Comparison of ENCODE assay signal across 12 mouse cellular contexts in the genomic region with DNA sequence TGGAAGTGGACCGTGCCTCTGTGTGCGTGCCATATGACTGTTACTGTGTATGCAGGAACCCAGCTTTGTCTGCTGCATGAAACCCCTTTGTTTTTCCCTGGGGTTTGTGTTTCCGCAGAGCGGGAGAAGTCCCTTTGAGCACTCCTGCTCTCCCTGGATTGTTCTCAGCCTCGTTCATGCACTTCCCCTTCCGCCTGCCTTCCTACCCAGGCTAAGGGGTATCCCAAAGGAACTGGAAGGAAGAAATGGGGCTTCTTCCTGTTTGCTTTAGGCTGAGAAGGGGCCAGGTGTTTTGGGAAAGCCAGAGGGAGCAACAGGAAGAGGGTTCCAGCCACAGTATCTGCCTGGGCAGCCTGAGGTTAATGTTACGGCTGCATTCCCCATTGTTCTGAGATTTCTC. TPM values are rescaled to one million over a fixed set of nuclear protein-coding genes. Genes with fewer than 3 reads are reported as not detected.
A peak's percentile ranks its signal among the peaks of the same experiment; 100 is the strongest.
DNase-seq lines count a peak whose midpoint lies in the region; ATAC-seq and TF ChIP-seq lines count a peak whose summit lies in the region.
"Had no signal": no experiment of that assay in that cellular context is flagged by ENCODE, and none has a peak within 500 bp of the region (broad histone marks: within the 10 kb centered on the region; RNA-seq: fewer than 3 reads in every experiment).

No protein-coding gene starts in this region.

- H3K27ac ChIP-seq in left cerebral cortex, adult 2 months, result no peak overlapping the region
- no peak overlapping the region for H3K27ac ChIP-seq in forebrain, embryonic 11.5 days (ENCODE audit: low read depth, low read length)
- H3K27ac ChIP-seq in hindbrain, embryonic 15.5 days (replicated peaks), result 0 out of 2 replicates have a peak overlapping the region, but pooled peaks have one; percentile 42
- no peak overlapping the region for H3K27ac ChIP-seq in midbrain, postnatal 0 days (ENCODE audit: low read depth, low read length)

- H3K4me2 ChIP-seq in forebrain, embryonic 11.5 days (ENCODE audit: low read depth, low read length, severe bottlenecking), result 0 out of 2 replicates have a peak overlapping the region, but pooled peaks have one; percentile 8
- H3K4me2 ChIP-seq in hindbrain, embryonic 15.5 days, result peak overlapping the region; percentile 99
- H3K4me2 ChIP-seq in midbrain, postnatal 0 days (ENCODE audit: low read depth, low read length, poor library complexity, severe bottlenecking), result peak overlapping the region; percentile 26

- no peak overlapping the region for H3K9ac ChIP-seq in forebrain, embryonic 11.5 days (ENCODE audit: low read length)
- 0 out of 2 replicates have a peak overlapping the region, but pooled peaks have one; percentile 11 for H3K9ac ChIP-seq in hindbrain, embryonic 15.5 days
- no peak overlapping the region; the same call in 1 of the 2 replicates for H3K9ac ChIP-seq in midbrain, postnatal 0 days (replicated peaks; ENCODE audit: low read length, poor library complexity, severe bottlenecking)

- no peaks in the 10 kb centered on the region for H3K9me3 ChIP-seq in forebrain, embryonic 11.5 days (ENCODE audit: control insufficient read depth, low read length)
- no peaks in the 10 kb centered on the region for H3K9me3 ChIP-seq in hindbrain, embryonic 15.5 days
- no peaks in the 10 kb centered on the region for H3K9me3 ChIP-seq in midbrain, postnatal 0 days (ENCODE audit: low read length)

- no peak for TF ChIP-seq CTCF in left cerebral cortex, adult 2 months (IDR thresholded peaks at IDR 0.05)
- no peak for TF ChIP-seq CTCF in midbrain, postnatal 0 days (IDR thresholded peaks at IDR 0.05)

- H3K4me3 ChIP-seq in left cerebral cortex, adult 2 months, result 0 out of 2 replicates have a peak overlapping the region, but pooled peaks have one; percentile 4
- no peak overlapping the region for H3K4me3 ChIP-seq in forebrain, embryonic 11.5 days (ENCODE audit: low read depth, low read length)
- 0 out of 2 replicates have a peak overlapping the region, but pooled peaks have one; percentile 3 for H3K4me3 ChIP-seq in hindbrain, embryonic 15.5 days
- H3K4me3 ChIP-seq in midbrain, postnatal 0 days (ENCODE audit: low read depth, low read length), result no peak overlapping the region
- H3K4me3 ChIP-seq: erythroblast, embryonic 14.5 days had no signal

- peaks cover 31% of the 10 kb centered on the region for H3K4me1 ChIP-seq in forebrain, embryonic 11.5 days (replicated peaks; ENCODE audit: control insufficient read depth, insufficient read depth, low read length)
- H3K4me1 ChIP-seq in hindbrain, embryonic 15.5 days (replicated peaks), result peaks cover 46% of the 10 kb centered on the region
- peaks cover 22% of the 10 kb centered on the region; the same call in 1 of the 2 replicates for H3K4me1 ChIP-seq in midbrain, postnatal 0 days (ENCODE audit: insufficient read depth, low read length)

- no peaks in the 10 kb centered on the region; the same call in 1 of the 2 replicates for H3K36me3 ChIP-seq in forebrain, embryonic 11.5 days (ENCODE audit: control insufficient read depth, insufficient read depth, low read length)
- H3K36me3 ChIP-seq in hindbrain, embryonic 15.5 days, result no peaks in the 10 kb centered on the region
- no peaks in the 10 kb centered on the region for H3K36me3 ChIP-seq in midbrain, postnatal 0 days (ENCODE audit: insufficient read depth, low read length)

- ATAC-seq in forebrain, embryonic 11.5 days (replicated peaks; ENCODE audit: low FRiP score), result no peak
- ATAC-seq in hindbrain, embryonic 15.5 days (ENCODE audit: low FRiP score, low read depth), result no peak
- no peak for ATAC-seq in midbrain, postnatal 0 days (ENCODE audit: low FRiP score)

- no peaks in the 10 kb centered on the region for H3K27me3 ChIP-seq in forebrain, embryonic 11.5 days (ENCODE audit: control insufficient read depth, insufficient read depth, low read length)
- no peaks in the 10 kb centered on the region for H3K27me3 ChIP-seq in hindbrain, embryonic 15.5 days
- H3K27me3 ChIP-seq in midbrain, postnatal 0 days (ENCODE audit: insufficient read depth, low read length), result no peaks in the 10 kb centered on the region

- intact Hi-C loops in left cerebral cortex, adult 2 months (cut with DNase I), result no loop called here
- intact Hi-C loops in left cerebral cortex, postnatal 25 days (cut with DNase I), result no loop called here

- DNase-seq in left cerebral cortex, adult 2 months (ENCODE audit: extremely low spot score in 1 of 2, low spot score in 2 of 2), result no peak
- DNase-seq in left cerebral cortex, postnatal 25 days (ENCODE audit: low spot score in 2 of 2), result no peak
- DNase-seq in forebrain, embryonic 11.5 days (ENCODE audit: low spot score), result no peak
- DNase-seq in midbrain, postnatal 0 days (ENCODE audit: low spot score), result no peak
- DNase-seq in spleen, adult 12 weeks (ENCODE audit: low spot score), result no peak
- no peak for DNase-seq in embryo, embryonic 11 days
- DNase-seq in adrenal gland, adult 8-10 months, result no peak
- DNase-seq: kidney, postnatal 10 days; retina, postnatal 1 day; thymus, postnatal 36 days had no signal

- 64% methylated on average over 7 of the region's 7 CpGs for WGBS in forebrain, embryonic 11.5 days
- 43% methylated on average over 7 of the region's 7 CpGs for WGBS in hindbrain, embryonic 15.5 days
- 45% methylated on average over 7 of the region's 7 CpGs for WGBS in midbrain, postnatal 0 days

RNA-seq across cellular contexts. Expression of gene Agap3, which starts 3.6 kb away (rescaled TPM):
- total RNA-seq in left cerebral cortex, adult 2 months (2021), result 100 to 1,000 TPM; 527 to 560 TPM
- total RNA-seq in left cerebral cortex, postnatal 25 days (2021), result 100 to 1,000 TPM; 505 to 511 TPM
- polyA plus RNA-seq in forebrain, embryonic 11.5 days (2014; fragmentation: Nextera tagmentation; extraction: Ambion mirVana), result 52.7 and 67.0 TPM in 2 replicates
- 112 and 124 TPM in 2 replicates for polyA plus RNA-seq in hindbrain, embryonic 15.5 days (2015; fragmentation: Nextera tagmentation; extraction: Ambion mirVana)
- total RNA-seq in midbrain, postnatal 0 days (2014; rRNA removed), result 239 and 282 TPM in 2 replicates
- 116 and 120 TPM in 2 replicates for polyA plus RNA-seq in midbrain, postnatal 0 days (2015; fragmentation: Nextera tagmentation; extraction: Ambion mirVana)
- 100 to 1,000 TPM in 2 of 4 experiments, 10 to 100 TPM in 2; 86.3 to 117 (median 102) TPM for total RNA-seq in adrenal gland, adult 8-10 months (2022)

RNA-seq across cellular contexts. Expression of gene Tmub1, which starts 8.0 kb away (rescaled TPM):
- 10 to 100 TPM; 26.1 to 28.7 TPM for total RNA-seq in left cerebral cortex, adult 2 months (2021)
- 10 to 100 TPM; 25.9 to 27.3 TPM for total RNA-seq in left cerebral cortex, postnatal 25 days (2021)
- polyA plus RNA-seq in forebrain, embryonic 11.5 days (2014; fragmentation: Nextera tagmentation; extraction: Ambion mirVana), result 30.2 and 31.8 TPM in 2 replicates
- polyA plus RNA-seq in hindbrain, embryonic 15.5 days (2015; fragmentation: Nextera tagmentation; extraction: Ambion mirVana), result 55.1 and 64.2 TPM in 2 replicates
- total RNA-seq in midbrain, postnatal 0 days (2014; rRNA removed), result 52.1 and 91.5 TPM in 2 replicates
- polyA plus RNA-seq in midbrain, postnatal 0 days (2015; fragmentation: Nextera tagmentation; extraction: Ambion mirVana), result 65.3 and 65.5 TPM in 2 replicates
- 10 to 100 TPM; 17.0 to 19.6 (median 17.7) TPM for total RNA-seq in adrenal gland, adult 8-10 months (2022)

RNA-seq across cellular contexts. Expression of gene Fastk, which starts 10.5 kb away (rescaled TPM):
- total RNA-seq in left cerebral cortex, adult 2 months (2021), result 100 to 1,000 TPM; 128 to 134 TPM
- total RNA-seq in left cerebral cortex, postnatal 25 days (2021), result 100 to 1,000 TPM; 130 to 137 TPM
- 104 and 116 TPM in 2 replicates for polyA plus RNA-seq in forebrain, embryonic 11.5 days (2014; fragmentation: Nextera tagmentation; extraction: Ambion mirVana)
- polyA plus RNA-seq in hindbrain, embryonic 15.5 days (2015; fragmentation: Nextera tagmentation; extraction: Ambion mirVana), result 96.8 and 113 TPM in 2 replicates
- 139 and 174 TPM in 2 replicates for total RNA-seq in midbrain, postnatal 0 days (2014; rRNA removed)
- 97.9 and 109 TPM in 2 replicates for polyA plus RNA-seq in midbrain, postnatal 0 days (2015; fragmentation: Nextera tagmentation; extraction: Ambion mirVana)
- total RNA-seq in adrenal gland, adult 8-10 months (2022), result 100 to 1,000 TPM in 2 of 4 experiments, 10 to 100 TPM in 2; 96.8 to 117 (median 102) TPM

RNA-seq across cellular contexts. Expression of gene Slc4a2, which starts 32.0 kb away (rescaled TPM):
- total RNA-seq in left cerebral cortex, adult 2 months (2021), result 10 to 100 TPM; 31.0 to 33.8 TPM
- total RNA-seq in left cerebral cortex, postnatal 25 days (2021), result 10 to 100 TPM; 28.5 to 33.2 TPM
- 28.4 and 28.7 TPM in 2 replicates for polyA plus RNA-seq in forebrain, embryonic 11.5 days (2014; fragmentation: Nextera tagmentation; extraction: Ambion mirVana)
- 25.1 and 26.8 TPM in 2 replicates for polyA plus RNA-seq in hindbrain, embryonic 15.5 days (2015; fragmentation: Nextera tagmentation; extraction: Ambion mirVana)
- total RNA-seq in midbrain, postnatal 0 days (2014; rRNA removed), result 35.7 and 42.1 TPM in 2 replicates
- polyA plus RNA-seq in midbrain, postnatal 0 days (2015; fragmentation: Nextera tagmentation; extraction: Ambion mirVana), result 11.5 and 11.8 TPM in 2 replicates
- total RNA-seq in adrenal gland, adult 8-10 months (2022), result 10 to 100 TPM; 53.0 to 84.3 (median 65.6) TPM

RNA-seq across cellular contexts. Expression of gene Cdk5, which starts 32.3 kb away (rescaled TPM):
- 100 to 1,000 TPM; 118 to 129 TPM for total RNA-seq in left cerebral cortex, adult 2 months (2021)
- total RNA-seq in left cerebral cortex, postnatal 25 days (2021), result 100 to 1,000 TPM; 132 TPM
- polyA plus RNA-seq in forebrain, embryonic 11.5 days (2014; fragmentation: Nextera tagmentation; extraction: Ambion mirVana), result 47.5 and 53.9 TPM in 2 replicates
- polyA plus RNA-seq in hindbrain, embryonic 15.5 days (2015; fragmentation: Nextera tagmentation; extraction: Ambion mirVana), result 115 and 123 TPM in 2 replicates
- total RNA-seq in midbrain, postnatal 0 days (2014; rRNA removed), result 96.5 and 104 TPM in 2 replicates
- 168 and 182 TPM in 2 replicates for polyA plus RNA-seq in midbrain, postnatal 0 days (2015; fragmentation: Nextera tagmentation; extraction: Ambion mirVana)
- 10 to 100 TPM; 43.2 to 66.8 (median 56.2) TPM for total RNA-seq in adrenal gland, adult 8-10 months (2022)

Comparison
In these comparisons a context has a peak if more than half of its experiments do, and no peak if none do; other contexts are left out.
1. H3K4me3 ChIP-seq: peak in left cerebral cortex, adult 2 months (single experiment) and hindbrain, embryonic 15.5 days (single experiment); none in forebrain, embryonic 11.5 days (single experiment) and midbrain, postnatal 0 days (single experiment).
2. H3K4me2 ChIP-seq: peak in every context shown above with its lines; median percentile 99 in hindbrain, embryonic 15.5 days; 26 in midbrain, postnatal 0 days; 8 in forebrain, embryonic 11.5 days.